ENCODE assay signal across 11 mouse cellular contexts in the genomic region with DNA sequence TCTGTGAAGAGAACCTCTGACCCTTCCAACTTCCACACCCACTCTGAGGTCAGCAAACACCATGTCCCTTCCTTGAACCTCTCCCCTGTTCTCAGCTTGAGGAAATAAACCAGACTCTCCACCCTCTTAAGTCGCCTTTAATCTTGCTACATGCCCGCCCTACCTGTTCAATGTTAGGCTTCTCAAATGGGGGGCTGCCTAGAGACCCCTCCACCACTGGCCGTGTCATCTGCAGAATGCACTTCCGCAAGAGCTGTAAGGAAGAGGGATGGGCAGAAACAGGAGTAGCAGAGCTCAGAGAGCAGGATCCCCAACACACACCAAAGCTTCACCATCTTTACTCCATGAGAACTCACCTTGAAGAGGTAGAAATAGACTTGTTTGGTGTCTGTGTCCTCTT. TPM values are rescaled to one million over a fixed set of nuclear protein-coding genes. Genes with fewer than 3 reads are reported as not detected.
DNase-seq lines count a peak whose midpoint lies in the region; ATAC-seq lines count a peak whose summit lies in the region.
"Had no signal": no experiment of that assay in that cellular context is flagged by ENCODE, and none has a peak within 500 bp of the region (broad histone marks: within the 10 kb centered on the region; RNA-seq: fewer than 3 reads in every experiment).

No protein-coding gene starts in this region.

- no peak for ATAC-seq in forebrain, embryonic 15.5 days (replicated peaks)
- no peak for ATAC-seq in liver, embryonic 13.5 days (ENCODE audit: low read depth)
- ATAC-seq in liver, embryonic 12.5 days = no peak
- ATAC-seq in intestine, embryonic 15.5 days = no peak
- ATAC-seq in neural tube, embryonic 15.5 days (ENCODE audit: low FRiP score) = no peak

- H3K9me3 ChIP-seq in forebrain, embryonic 10.5 days = no peaks in the 10 kb centered on the region
- no peaks in the 10 kb centered on the region for H3K9me3 ChIP-seq in forebrain, embryonic 15.5 days
- H3K9me3 ChIP-seq in liver, embryonic 13.5 days (replicated peaks) = no peaks in the 10 kb centered on the region
- no peaks in the 10 kb centered on the region for H3K9me3 ChIP-seq in liver, embryonic 12.5 days (replicated peaks)
- no peaks in the 10 kb centered on the region for H3K9me3 ChIP-seq in intestine, embryonic 15.5 days
- no peaks in the 10 kb centered on the region for H3K9me3 ChIP-seq in neural tube, embryonic 15.5 days (replicated peaks)

- 90% methylated on average over 4 of the region's 4 CpGs for whole genome bisulfite sequencing in forebrain, embryonic 10.5 days
- 92% methylated on average over 4 of the region's 4 CpGs for WGBS in forebrain, embryonic 15.5 days
- WGBS in liver, embryonic 13.5 days (ENCODE audit: insufficient replicate concordance) = 80% methylated on average over 4 of the region's 4 CpGs
- 73% methylated on average over 4 of the region's 4 CpGs for WGBS in liver, embryonic 12.5 days (ENCODE audit: insufficient replicate concordance)
- WGBS in intestine, embryonic 15.5 days = 73% methylated on average over 4 of the region's 4 CpGs
- WGBS in neural tube, embryonic 15.5 days = 95% methylated on average over 4 of the region's 4 CpGs

- H3K36me3 ChIP-seq in forebrain, embryonic 10.5 days (replicated peaks) = peaks cover 62% of the 10 kb centered on the region
- H3K36me3 ChIP-seq in forebrain, embryonic 15.5 days = peaks cover 42% of the 10 kb centered on the region
- H3K36me3 ChIP-seq in liver, embryonic 13.5 days = peaks cover 62% of the 10 kb centered on the region
- peaks cover 65% of the 10 kb centered on the region for H3K36me3 ChIP-seq in liver, embryonic 12.5 days
- peaks cover 42% of the 10 kb centered on the region for H3K36me3 ChIP-seq in intestine, embryonic 15.5 days
- H3K36me3 ChIP-seq in neural tube, embryonic 15.5 days = peaks cover 51% of the 10 kb centered on the region

- H3K4me1 ChIP-seq in forebrain, embryonic 10.5 days = peaks cover 53% of the 10 kb centered on the region
- H3K4me1 ChIP-seq in forebrain, embryonic 15.5 days = peaks cover 25% of the 10 kb centered on the region
- peaks cover 52% of the 10 kb centered on the region for H3K4me1 ChIP-seq in liver, embryonic 13.5 days (replicated peaks)
- H3K4me1 ChIP-seq in liver, embryonic 12.5 days = peaks cover 47% of the 10 kb centered on the region
- peaks cover 21% of the 10 kb centered on the region for H3K4me1 ChIP-seq in intestine, embryonic 15.5 days (replicated peaks)
- peaks cover 35% of the 10 kb centered on the region for H3K4me1 ChIP-seq in neural tube, embryonic 15.5 days

- no peak overlapping the region for H3K9ac ChIP-seq in forebrain, embryonic 15.5 days (replicated peaks)
- H3K9ac ChIP-seq in liver, embryonic 13.5 days = no peak overlapping the region
- no peak overlapping the region for H3K9ac ChIP-seq in liver, embryonic 12.5 days
- H3K9ac ChIP-seq in intestine, embryonic 15.5 days = no peak overlapping the region
- peak overlapping the region; percentile 92 for H3K9ac ChIP-seq in neural tube, embryonic 15.5 days (replicated peaks)

- H3K27me3 ChIP-seq in forebrain, embryonic 10.5 days (ENCODE audit: poor library complexity, severe bottlenecking) = no peaks in the 10 kb centered on the region
- H3K27me3 ChIP-seq in forebrain, embryonic 15.5 days = no peaks in the 10 kb centered on the region
- H3K27me3 ChIP-seq in liver, embryonic 13.5 days = no peaks in the 10 kb centered on the region
- H3K27me3 ChIP-seq in liver, embryonic 12.5 days (replicated peaks) = no peaks in the 10 kb centered on the region
- H3K27me3 ChIP-seq in intestine, embryonic 15.5 days (replicated peaks) = no peaks in the 10 kb centered on the region
- H3K27me3 ChIP-seq in neural tube, embryonic 15.5 days (replicated peaks) = no peaks in the 10 kb centered on the region

- H3K4me2 ChIP-seq in forebrain, embryonic 15.5 days (replicated peaks) = no peak overlapping the region
- H3K4me2 ChIP-seq in liver, embryonic 13.5 days = peak overlapping the region; percentile 97
- H3K4me2 ChIP-seq in liver, embryonic 12.5 days = no peak overlapping the region
- H3K4me2 ChIP-seq in intestine, embryonic 15.5 days (replicated peaks) = peak overlapping the region; percentile 77
- H3K4me2 ChIP-seq in neural tube, embryonic 15.5 days = peak overlapping the region; percentile 83

- H3K4me3 ChIP-seq in forebrain, embryonic 10.5 days = peak overlapping the region; percentile 99; the same call in 1 of the 2 replicates
- no peak overlapping the region for H3K4me3 ChIP-seq in forebrain, embryonic 15.5 days
- H3K4me3 ChIP-seq in liver, embryonic 13.5 days (replicated peaks) = no peak overlapping the region
- H3K4me3 ChIP-seq in liver, embryonic 12.5 days = no peak overlapping the region
- H3K4me3 ChIP-seq in intestine, embryonic 15.5 days (replicated peaks) = peak overlapping the region; percentile 99; the same call in 1 of the 2 replicates
- H3K4me3 ChIP-seq in neural tube, embryonic 15.5 days (replicated peaks) = peak overlapping the region; percentile 97

- H3K27ac ChIP-seq in forebrain, embryonic 10.5 days = no peak overlapping the region
- no peak overlapping the region for H3K27ac ChIP-seq in forebrain, embryonic 15.5 days (replicated peaks)
- no peak overlapping the region for H3K27ac ChIP-seq in liver, embryonic 13.5 days
- H3K27ac ChIP-seq in liver, embryonic 12.5 days = no peak overlapping the region
- no peak overlapping the region for H3K27ac ChIP-seq in intestine, embryonic 15.5 days
- no peak overlapping the region for H3K27ac ChIP-seq in neural tube, embryonic 15.5 days (replicated peaks)

- DNase-seq in forebrain, embryonic 10.5 days (ENCODE audit: extremely low spot score, low spot score) = no peak
- DNase-seq in liver, embryonic 13.5 days = no peak
- no peak for DNase-seq in frontal cortex, postnatal 10 days (ENCODE audit: low spot score in 2 of 2)
- DNase-seq in ovary, postnatal 14 days (ENCODE audit: low spot score) = no peak
- DNase-seq: adrenal gland, adult 8-10 months; gastrocnemius, postnatal 25 days; lung, postnatal 36 days had no signal

RNA-seq across cellular contexts. Expression of a gene that starts 1.3 kb away (rescaled TPM):
- 76.3 and 78.5 TPM in 2 replicates for polyA plus RNA-seq in forebrain, embryonic 10.5 days (2016; fragmentation: Nextera tagmentation; extraction: Ambion mirVana)
- polyA plus RNA-seq in forebrain, embryonic 15.5 days (2015; fragmentation: Nextera tagmentation; extraction: Ambion mirVana) = 53.1 and 54.4 TPM in 2 replicates
- 20.9 and 23.8 TPM in 2 replicates for polyA plus RNA-seq in liver, embryonic 13.5 days (2015; fragmentation: Nextera tagmentation; extraction: Ambion mirVana)
- polyA plus RNA-seq in liver, embryonic 12.5 days (2016; fragmentation: Nextera tagmentation; extraction: Ambion mirVana) = 39.4 and 40.2 TPM in 2 replicates
- polyA plus RNA-seq in intestine, embryonic 15.5 days (2015; fragmentation: Nextera tagmentation; extraction: Ambion mirVana) = 48.2 and 51.9 TPM in 2 replicates
- 64.4 and 67.2 TPM in 2 replicates for polyA plus RNA-seq in neural tube, embryonic 15.5 days (2015; fragmentation: Nextera tagmentation; extraction: Ambion mirVana)

RNA-seq across cellular contexts. Expression of a gene that starts 2.7 kb away (rescaled TPM):
- polyA plus RNA-seq in forebrain, embryonic 10.5 days (2016; fragmentation: Nextera tagmentation; extraction: Ambion mirVana) = 0.24 and 0.30 TPM in 2 replicates
- polyA plus RNA-seq in forebrain, embryonic 15.5 days (2015; fragmentation: Nextera tagmentation; extraction: Ambion mirVana) = 0.24 and 0.41 TPM in 2 replicates
- 0.17 and 0.43 TPM in 2 replicates for polyA plus RNA-seq in liver, embryonic 13.5 days (2015; fragmentation: Nextera tagmentation; extraction: Ambion mirVana)
- polyA plus RNA-seq in liver, embryonic 12.5 days (2016; fragmentation: Nextera tagmentation; extraction: Ambion mirVana) = 0.29 and 0.33 TPM in 2 replicates
- polyA plus RNA-seq in intestine, embryonic 15.5 days (2015; fragmentation: Nextera tagmentation; extraction: Ambion mirVana) = 0.40 and 0.54 TPM in 2 replicates
- 0.43 TPM in 1 of 2 replicates, not detected in the other for polyA plus RNA-seq in neural tube, embryonic 15.5 days (2015; fragmentation: Nextera tagmentation; extraction: Ambion mirVana)

RNA-seq across cellular contexts. Expression of a gene that starts 6.9 kb away (rescaled TPM):
- polyA plus RNA-seq in forebrain, embryonic 10.5 days (2016; fragmentation: Nextera tagmentation; extraction: Ambion mirVana) = 3.1 and 3.8 TPM in 2 replicates
- 1.4 and 2.4 TPM in 2 replicates for polyA plus RNA-seq in forebrain, embryonic 15.5 days (2015; fragmentation: Nextera tagmentation; extraction: Ambion mirVana)
- 1.6 and 1.7 TPM in 2 replicates for polyA plus RNA-seq in liver, embryonic 13.5 days (2015; fragmentation: Nextera tagmentation; extraction: Ambion mirVana)
- polyA plus RNA-seq in liver, embryonic 12.5 days (2016; fragmentation: Nextera tagmentation; extraction: Ambion mirVana) = 1.5 and 2.1 TPM in 2 replicates
- 2.7 and 3.2 TPM in 2 replicates for polyA plus RNA-seq in intestine, embryonic 15.5 days (2015; fragmentation: Nextera tagmentation; extraction: Ambion mirVana)
- 2.7 and 4.4 TPM in 2 replicates for polyA plus RNA-seq in neural tube, embryonic 15.5 days (2015; fragmentation: Nextera tagmentation; extraction: Ambion mirVana)

RNA-seq across cellular contexts. Expression of a gene that starts 18.7 kb away (rescaled TPM):
- polyA plus RNA-seq in forebrain, embryonic 10.5 days (2016; fragmentation: Nextera tagmentation; extraction: Ambion mirVana) = 0.28 and 0.41 TPM in 2 replicates
- 0.23 and 0.31 TPM in 2 replicates for polyA plus RNA-seq in forebrain, embryonic 15.5 days (2015; fragmentation: Nextera tagmentation; extraction: Ambion mirVana)
- polyA plus RNA-seq in liver, embryonic 13.5 days (2015; fragmentation: Nextera tagmentation; extraction: Ambion mirVana) = not detected in 2 replicates
- polyA plus RNA-seq in liver, embryonic 12.5 days (2016; fragmentation: Nextera tagmentation; extraction: Ambion mirVana) = 0.32 TPM in 1 of 2 replicates, not detected in the other
- 0.11 TPM in 2 replicates for polyA plus RNA-seq in intestine, embryonic 15.5 days (2015; fragmentation: Nextera tagmentation; extraction: Ambion mirVana)
- 0.77 TPM in 2 replicates for polyA plus RNA-seq in neural tube, embryonic 15.5 days (2015; fragmentation: Nextera tagmentation; extraction: Ambion mirVana)

RNA-seq across cellular contexts. Expression of a gene that starts 27.0 kb away (rescaled TPM):
- 13.2 and 14.9 TPM in 2 replicates for polyA plus RNA-seq in forebrain, embryonic 10.5 days (2016; fragmentation: Nextera tagmentation; extraction: Ambion mirVana)
- 30.3 and 31.6 TPM in 2 replicates for polyA plus RNA-seq in forebrain, embryonic 15.5 days (2015; fragmentation: Nextera tagmentation; extraction: Ambion mirVana)
- polyA plus RNA-seq in liver, embryonic 13.5 days (2015; fragmentation: Nextera tagmentation; extraction: Ambion mirVana) = 18.8 and 20.5 TPM in 2 replicates
- polyA plus RNA-seq in liver, embryonic 12.5 days (2016; fragmentation: Nextera tagmentation; extraction: Ambion mirVana) = 15.9 and 18.1 TPM in 2 replicates
- 26.1 and 26.3 TPM in 2 replicates for polyA plus RNA-seq in intestine, embryonic 15.5 days (2015; fragmentation: Nextera tagmentation; extraction: Ambion mirVana)
- polyA plus RNA-seq in neural tube, embryonic 15.5 days (2015; fragmentation: Nextera tagmentation; extraction: Ambion mirVana) = 41.8 and 49.8 TPM in 2 replicates

Comparison
In these comparisons a context has a peak if more than half of its experiments do, and no peak if none do; other contexts are left out.
1. H3K4me3 ChIP-seq: peak in forebrain, embryonic 10.5 days (single experiment), intestine, embryonic 15.5 days (single experiment) and neural tube, embryonic 15.5 days (single experiment); none in forebrain, embryonic 15.5 days (single experiment), liver, embryonic 13.5 days (single experiment) and liver, embryonic 12.5 days (single experiment).
2. H3K4me2 ChIP-seq: peak in liver, embryonic 13.5 days (single experiment), intestine, embryonic 15.5 days (single experiment) and neural tube, embryonic 15.5 days (single experiment); none in forebrain, embryonic 15.5 days (single experiment) and liver, embryonic 12.5 days (single experiment).